Mouse (Mus musculus) right cerebral cortex, postnatal 25 days (tissue): ENCODE data around the gene Btbd35f28.
"Not testable (repeated sequence)": the region's sequence is repeated elsewhere in the genome, so short reads cannot be mapped to it uniquely, and the experiment has no call there.

Experiments used
- DNase-seq: peaks from one replicate; pipeline ENCODE4 v3.0.0; 2022

Btbd35f28 gene

DNA sequence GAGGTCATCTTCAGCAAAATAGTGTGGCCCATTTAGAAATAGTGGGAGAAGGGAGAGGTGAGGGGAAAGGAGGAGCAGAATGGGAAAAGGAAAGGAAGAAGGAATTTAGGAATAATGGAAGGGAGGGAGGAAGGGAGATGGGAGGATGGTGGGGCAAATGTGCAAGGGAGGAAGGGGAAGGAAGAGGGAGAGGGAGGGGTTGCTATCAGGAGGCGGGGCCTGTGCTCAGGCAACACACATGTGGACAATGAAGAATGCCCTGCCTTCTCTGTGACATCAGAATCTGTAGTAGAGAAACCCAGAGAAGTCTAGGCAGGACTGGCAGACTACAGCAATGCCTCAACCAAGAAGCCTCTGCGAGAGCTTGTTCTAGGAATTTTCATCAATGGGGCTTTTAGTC lies at the start of gene Btbd35f28:
Gene Btbd35f28, plus strand, starts transcription at position 301 of the 400 bp plus-strand sequence.
- not testable (repeated sequence) for DNase-seq
